Mouse (Mus musculus) CD8-positive naive resting alpha-beta T cell, adult 2 months (primary cell): ENCODE measurements around the gene Il17ra.

Experiments
- DNase-seq, 2 experiments: peaks; one replicate each; pipeline ENCODE4 v3.0.0; 2022; ENCODE audit warnings: low read depth in 2 of 2, low spot score in 2 of 2

Gene Il17ra

DNA sequence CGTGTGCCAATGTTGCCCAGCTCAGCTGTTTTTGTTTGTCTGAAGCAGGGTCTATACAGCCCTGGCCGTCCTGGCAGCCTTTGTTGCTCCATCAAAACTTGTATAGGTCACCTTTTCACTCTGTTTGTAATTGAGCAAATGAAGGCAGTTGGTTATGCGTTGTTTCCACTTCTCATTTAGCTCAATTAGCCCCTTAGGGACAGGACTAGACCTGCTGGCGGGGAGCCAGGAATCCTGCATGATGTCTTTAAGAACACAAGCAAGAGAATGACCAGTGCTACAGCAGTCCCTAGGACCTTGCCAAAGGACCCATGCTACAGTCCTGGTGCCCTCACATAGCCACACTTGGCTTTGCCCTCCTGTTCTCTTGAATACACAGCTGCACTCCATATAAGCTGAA is 42.5 kb downstream of the Il17ra start:
- no peak for DNase-seq

DNA sequence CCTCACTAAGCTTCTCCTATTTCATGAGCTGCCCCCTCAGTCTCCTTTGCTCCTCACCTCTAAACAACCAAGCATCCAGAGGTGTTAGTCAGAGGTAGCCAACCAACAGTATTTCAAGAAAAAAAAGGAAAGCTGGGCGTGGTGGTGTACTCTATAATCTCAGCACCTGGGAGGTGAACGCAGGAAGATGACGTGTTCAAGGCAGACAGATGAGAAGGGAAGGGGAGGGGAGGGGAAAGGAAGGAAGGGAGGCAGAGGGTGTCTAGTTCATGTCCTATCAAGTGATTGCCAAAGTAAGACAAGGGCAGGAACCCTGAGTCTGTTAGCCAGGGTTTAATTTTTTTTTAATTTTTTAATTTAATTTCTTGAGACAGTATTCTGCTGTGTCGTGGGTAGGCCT is 45.6 kb downstream of the Il17ra start:
- DNase-seq, result no peak

DNA sequence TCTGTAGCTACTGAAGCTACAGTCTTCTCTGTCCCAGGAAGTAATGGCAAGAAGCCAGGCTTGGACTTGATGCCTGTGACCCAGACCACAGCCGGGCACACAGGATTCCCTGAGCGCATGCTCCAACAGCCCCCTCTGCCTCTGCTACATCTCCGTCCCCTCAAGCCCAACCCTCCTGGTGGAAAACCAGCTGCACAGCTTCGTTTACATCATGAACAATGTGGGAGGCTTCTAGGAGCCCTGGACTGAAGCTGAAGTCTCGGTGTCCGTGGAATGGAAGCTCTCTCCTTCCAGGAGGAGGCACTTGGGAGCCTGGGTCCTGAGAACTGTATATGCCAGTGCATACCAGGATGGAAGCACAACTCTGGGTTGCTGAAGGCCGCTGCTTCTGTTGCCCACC is 46.9 kb downstream of the Il17ra start:
- DNase-seq, result no peak

DNA sequence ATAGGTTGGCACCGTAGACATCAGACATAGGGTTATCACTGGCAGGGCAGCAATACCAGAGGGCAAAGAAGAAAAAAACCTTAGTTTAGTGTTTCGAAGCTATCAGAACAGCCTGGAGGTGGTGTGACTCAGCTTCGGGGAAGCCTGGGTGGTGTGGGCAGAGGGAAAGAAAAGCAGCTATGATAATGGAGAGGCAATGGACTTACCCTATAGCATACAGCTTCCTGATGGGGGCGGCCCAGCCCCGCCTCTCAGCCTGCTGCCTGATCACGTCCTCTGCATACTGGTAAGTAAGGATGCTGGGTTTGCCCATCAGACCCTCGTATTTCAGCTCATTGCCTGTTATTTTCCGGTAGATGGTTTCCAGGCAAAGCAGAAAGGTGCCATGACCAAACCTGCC is 47.4 kb downstream of the Il17ra start:
- no peak for DNase-seq

DNA sequence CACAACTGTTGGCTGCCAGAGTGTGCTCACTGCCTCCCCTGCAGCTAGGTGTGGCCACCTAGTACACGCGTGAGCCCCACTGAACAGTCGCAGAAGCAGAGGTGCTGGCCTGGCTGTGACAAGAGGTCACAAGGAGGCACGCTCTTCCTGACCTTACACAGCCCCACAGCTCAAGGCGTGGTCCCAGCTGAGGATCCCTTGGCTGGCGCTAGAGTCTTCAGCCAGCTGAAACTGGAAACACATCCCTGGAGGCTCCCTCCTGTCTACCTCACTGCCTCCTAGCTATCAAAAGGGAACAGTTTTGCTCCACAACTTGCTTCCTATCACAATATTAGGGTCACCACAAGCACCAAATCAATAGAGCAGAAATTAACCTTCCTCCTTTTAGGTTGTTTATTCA is 48.2 kb downstream of the Il17ra start:
- no peak for DNase-seq

DNA sequence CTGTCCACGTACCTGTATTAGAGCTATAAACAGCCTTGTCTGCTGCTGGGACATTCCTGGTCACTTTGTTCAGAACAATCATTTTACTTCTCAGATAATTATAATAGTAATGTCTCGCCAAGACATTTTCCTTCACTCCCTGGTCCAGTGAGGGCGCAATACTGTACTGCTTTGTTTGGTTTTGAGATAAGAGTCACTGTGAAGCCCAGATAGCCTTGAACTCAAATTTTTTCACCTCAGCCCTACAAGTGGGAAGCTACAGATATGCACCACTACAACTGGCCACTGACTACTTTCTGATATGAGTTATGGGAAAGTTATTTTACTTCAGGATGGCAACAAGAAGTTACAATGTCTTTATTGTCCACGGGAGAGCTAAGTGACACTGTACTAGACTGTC is 53.4 kb downstream of the Il17ra start:
- DNase-seq, result no peak

DNA sequence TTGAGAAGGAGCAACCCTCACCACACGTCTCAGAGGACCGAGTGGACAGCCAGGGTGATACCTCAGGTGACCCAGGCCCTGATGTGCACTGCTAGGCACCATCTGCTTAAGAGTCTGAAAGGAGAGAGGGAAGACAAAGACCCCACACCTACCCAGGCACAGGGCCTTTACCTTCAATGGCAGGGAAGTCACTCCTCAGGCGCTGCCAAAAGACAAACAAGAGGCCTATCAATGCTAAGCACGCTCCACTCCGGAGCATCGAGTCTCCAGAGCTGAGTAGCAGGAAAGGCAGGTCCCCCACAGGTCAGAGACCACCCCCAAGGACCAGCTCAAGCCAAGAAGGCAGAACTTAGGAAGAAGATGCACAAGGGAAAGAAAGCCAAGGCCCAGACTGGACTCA is 53.8 kb downstream of the Il17ra start:
- no peak for DNase-seq

DNA sequence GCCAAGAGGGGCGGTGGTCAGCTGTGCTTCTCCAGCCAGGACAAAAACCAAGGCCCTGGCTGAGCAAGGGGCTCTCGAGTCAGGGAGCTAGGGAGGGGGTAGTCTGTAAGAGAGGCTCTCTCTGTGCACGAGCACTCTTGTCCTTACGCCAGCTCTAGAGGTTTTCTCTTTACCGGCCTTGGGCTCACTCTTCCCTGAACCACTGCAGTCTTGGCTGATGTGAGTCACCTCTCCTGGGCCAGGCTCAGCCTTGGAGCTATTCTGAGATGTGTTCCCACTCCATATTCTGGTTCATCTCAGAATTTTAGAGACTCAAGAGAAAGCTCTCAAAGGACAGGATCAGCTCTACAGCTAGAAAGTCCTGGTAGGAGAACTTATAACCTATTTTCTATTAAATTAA is 54.3 kb downstream of the Il17ra start:
- DNase-seq, result no peak

DNA sequence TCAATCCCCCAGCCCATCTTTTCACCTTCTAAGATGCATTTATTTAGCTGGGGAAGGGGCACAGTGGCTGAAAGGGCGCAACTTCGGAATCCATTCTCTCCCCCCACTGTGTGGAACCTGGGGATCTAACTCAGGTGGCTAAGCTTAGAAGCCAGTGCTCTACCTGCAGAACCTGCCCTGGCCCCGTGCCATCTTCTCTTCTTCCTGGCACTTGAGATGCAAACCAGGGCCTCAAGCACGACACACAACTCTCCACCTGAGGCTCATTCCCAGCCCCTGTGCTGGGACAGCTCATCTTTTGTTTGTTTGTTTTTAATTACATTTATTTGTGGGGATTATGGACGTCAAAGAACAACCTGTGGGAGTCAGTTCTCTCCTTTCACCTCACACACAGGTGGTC is 56.6 kb downstream of the Il17ra start:
- DNase-seq, result no peak

DNA sequence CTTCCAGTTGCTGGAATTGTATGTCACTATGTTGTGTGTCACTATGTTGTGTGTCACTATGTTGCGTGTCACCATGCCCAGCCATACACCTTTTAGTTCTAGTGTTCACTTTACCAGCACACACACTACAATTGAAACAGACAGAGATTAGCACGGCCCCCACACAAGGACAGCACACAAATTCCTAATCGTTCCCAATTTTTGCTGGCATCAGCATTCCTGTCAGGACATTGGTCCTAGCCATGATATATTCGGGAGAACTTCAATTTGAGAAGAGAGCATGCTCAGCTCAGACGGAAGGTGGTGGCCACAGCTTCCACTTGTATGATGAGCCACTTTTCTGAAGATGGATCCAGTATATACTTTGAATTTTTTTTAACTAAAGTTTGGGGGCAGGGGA is 61.7 kb downstream of the Il17ra start:
- no peak for DNase-seq

DNA sequence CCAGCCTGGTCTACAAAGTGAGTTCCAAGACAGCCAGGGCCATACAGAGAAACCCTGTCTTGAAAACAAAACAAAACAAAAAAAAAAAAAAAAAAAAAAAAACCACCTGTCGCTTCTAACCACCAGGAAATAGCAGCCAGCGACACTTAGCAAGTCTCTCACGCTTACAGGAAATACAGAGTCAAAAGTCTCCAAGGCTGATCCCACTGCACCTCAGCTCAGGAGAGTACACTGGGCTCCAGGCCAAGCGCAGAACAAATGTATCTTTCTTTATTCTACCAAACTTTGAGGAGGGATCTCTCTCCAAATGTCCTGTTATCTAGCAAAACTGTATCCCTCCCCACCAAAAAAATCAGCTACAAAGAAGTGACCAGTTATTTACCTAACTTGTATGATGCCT is 66.1 kb downstream of the Il17ra start:
- DNase-seq, result no peak

DNA sequence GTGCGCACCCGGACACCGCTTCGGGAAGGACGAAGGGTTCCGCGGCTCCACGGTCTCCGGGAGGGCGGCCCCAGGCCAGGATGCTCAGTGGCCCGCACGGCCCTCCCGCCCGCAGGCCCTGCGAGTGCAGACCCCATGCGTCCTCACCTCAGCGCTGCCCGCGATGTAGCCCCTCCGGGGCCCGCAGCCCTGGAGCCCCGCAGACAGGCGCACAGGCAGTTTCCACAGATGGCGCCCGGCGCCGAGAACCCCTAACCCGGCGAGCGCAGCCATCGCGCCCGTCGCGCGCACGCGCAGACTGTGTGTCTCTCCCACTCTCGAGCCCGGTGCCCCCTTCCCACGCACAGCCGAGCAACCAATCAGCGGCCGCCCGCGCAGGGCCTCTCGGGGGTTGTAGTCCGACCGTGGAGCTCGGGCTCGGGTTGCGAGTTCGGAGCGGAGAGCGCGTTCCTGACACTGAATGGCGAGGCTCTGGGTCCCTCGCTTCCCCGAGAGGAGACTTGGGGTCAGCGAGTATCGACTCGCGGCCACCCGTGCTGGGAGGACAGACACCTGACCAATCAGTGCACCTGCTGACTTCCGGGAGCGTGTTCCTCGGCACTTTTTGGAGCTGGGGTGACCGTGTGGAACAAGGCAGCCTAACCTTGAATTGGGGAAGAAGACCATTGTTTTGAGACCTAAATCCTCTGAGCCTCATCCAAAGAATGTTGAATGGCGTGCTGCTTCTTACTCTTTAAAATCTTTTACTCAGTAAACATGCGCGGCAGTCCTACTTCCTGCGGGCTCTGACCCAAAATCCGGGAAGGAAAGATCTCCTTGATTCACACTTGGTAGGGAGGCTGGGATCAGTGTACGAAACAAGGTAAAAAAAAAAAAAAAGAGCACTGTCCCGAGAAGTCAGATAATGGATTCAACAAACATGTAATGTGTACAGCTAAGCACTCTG is 68.2 kb downstream of the Il17ra start, which contains the start of gene Hdhd5:
Gene Hdhd5, minus strand, starts transcription at position 300 of the 946 bp plus-strand sequence.
- DNase-seq, result peak; percentile 87 to 90

DNA sequence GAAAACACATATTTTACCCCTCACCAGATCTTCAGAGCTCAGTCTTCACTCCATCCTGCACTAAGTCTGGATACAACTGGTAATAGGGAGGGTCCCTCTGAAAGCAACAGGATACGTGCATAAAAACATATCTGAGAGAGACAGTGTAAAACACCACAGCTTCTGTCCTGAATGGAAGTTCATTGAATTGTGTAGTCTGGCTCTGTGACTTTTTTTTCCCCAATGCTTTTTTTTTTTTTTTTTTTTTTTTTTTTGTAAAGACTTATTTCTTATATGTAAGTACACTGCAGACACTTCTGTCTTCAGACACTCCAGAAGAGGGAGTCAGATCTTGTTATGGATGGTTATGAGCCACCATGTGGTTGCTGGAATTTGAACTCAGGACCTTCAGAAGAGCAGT is 69.5 kb downstream of the Il17ra start:
- DNase-seq, result no peak

DNA sequence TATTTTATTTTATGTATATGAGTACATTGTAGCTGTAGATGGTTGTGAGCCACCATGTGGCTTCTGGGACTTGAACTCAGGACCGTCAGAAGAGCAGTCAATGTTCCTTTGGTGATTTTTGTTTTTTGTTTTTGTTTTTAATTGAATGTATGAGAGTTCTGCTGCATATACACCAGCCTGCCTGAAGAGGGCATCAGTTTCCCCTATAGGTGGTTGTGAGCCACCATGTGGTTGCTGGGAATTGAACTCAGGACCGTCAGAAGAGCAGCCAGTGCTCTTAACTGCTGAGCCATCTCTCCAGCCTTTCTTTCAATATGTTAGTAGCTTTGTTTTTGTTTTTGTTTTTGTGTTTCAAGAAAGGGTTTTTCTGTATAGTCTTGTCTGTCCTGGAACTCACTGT is 73.3 kb downstream of the Il17ra start:
- no peak for DNase-seq
